Mouse (Mus musculus): Measurements from ENCODE around the gene Rack1.
"Not testable (repeated sequence)": the region's sequence is repeated elsewhere in the genome, so short reads cannot be mapped to it uniquely, and the experiment has no call there.

The Rack1 gene

DNA sequence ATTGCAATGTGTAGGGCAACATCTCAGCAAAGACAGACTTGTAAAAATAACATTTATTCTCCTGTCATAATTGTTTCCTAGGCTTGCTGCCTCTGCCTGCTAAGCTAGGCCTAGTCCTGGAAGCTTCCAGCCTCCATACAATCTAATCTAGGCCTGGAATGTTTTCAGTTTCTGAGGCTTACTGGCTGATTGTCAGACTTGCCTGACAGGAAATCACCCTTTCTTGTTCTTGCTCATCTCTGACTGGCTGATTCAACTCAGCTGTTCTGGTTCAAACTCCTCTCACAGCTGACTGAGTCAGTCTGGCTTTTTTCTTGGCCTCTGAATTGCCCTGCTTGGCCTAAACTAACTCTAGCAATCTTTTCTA is 20.2 kb downstream of the Rack1 start:
- no peak for DNase-seq

DNA sequence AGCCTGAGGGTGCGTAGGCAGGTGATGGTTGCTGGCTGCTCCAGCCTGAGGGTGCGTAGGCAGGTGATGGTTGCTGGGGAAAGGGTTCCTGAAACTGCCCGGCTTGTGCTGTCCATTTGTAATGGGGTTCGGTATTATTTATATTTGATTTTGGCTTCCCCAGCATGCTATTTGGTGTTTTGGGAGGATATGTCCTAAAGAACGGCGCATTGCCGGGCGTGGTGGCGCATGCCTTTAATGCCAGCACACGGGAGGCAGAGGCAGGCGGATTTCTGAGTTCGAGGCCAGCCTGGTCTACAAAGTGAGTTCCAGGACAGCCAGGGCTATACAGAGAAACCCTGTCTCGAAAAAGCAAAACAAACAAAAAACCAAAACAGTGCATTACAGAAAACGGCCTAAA is 21.2 kb downstream of the Rack1 start:
- DNase-seq, result not testable (repeated sequence)

DNA sequence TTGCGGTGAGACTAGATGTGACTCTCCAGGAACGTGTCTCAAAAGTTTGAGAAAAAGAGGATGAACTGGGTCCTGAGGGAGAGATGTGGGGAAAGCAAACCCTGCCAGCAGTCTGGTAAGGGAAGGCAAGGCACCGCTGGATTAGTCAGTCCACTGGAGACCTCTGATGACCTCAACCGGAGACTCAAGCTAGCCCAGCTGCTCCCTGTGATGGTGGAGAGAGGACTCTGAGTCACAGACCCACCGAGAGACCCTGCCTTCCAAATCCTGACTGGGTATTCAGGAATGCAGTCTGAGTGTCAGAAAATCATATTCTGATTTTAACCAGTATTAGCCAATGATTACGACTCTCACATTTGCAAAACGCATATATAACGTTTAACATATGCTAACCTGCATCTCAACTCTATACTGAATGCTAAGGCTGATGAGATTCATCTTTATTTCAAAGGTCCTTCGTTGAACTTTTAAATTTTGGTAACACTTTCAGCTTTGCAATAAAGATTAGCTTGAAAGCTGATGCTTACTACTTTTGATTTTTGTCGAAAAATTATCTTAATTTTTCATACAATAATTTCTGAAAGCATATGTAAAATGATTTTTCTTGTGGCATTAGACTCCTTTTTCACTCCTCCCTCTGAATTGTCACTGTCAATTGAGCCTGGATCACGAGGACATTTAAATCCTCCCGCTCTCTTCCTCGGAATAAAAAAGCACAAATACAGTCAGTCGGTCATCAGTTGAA is 22.8 kb downstream of the Rack1 start:
- no peak for DNase-seq

DNA sequence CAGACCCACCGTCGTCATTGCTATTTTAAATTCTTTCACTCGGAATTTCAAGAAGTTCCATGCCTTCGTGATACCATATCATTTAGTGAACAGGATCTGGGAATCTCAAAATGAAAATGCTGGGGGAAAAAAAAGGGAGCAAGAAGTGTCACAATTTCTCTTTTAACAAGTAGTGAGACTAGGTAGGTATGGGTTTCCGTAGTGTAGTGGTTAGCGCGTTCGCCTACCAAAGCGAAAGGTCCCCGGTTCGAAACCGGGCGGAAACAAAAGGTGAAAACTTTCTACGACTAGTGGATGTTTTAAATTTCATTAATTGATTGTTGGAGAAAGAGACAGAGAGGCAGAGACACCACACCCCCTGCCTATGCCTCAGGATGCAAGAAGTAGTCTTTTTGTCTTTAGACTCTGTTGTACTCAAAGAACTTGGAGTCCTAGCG is 23.4 kb downstream of the Rack1 start:
- DNase-seq, result peak; percentile 63

DNA sequence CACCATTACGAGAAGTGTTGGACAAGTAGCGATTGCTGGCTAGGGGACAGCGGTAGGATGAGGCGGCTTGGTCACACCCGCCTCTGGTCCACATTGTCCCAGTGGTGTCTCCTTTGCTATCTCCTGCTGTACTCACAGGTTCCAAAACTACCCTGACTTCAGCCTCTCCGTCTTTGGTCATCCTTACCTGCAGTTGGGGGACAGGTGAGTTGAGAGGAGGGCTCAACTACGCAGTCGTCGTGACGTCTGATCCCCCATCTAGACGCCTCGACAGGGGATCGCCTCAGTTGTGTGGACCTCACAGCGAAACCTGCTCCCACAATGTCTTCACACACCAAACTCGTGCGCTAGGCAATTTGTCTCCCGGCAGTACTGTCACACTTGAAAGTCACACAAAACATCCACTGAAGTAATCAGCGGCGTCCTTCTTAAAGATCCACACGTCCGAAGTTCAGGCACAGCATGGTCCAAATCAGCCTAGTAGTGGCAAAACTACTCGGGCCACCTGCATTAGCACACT is 24.2 kb downstream of the Rack1 start:
- no peak for DNase-seq

DNA sequence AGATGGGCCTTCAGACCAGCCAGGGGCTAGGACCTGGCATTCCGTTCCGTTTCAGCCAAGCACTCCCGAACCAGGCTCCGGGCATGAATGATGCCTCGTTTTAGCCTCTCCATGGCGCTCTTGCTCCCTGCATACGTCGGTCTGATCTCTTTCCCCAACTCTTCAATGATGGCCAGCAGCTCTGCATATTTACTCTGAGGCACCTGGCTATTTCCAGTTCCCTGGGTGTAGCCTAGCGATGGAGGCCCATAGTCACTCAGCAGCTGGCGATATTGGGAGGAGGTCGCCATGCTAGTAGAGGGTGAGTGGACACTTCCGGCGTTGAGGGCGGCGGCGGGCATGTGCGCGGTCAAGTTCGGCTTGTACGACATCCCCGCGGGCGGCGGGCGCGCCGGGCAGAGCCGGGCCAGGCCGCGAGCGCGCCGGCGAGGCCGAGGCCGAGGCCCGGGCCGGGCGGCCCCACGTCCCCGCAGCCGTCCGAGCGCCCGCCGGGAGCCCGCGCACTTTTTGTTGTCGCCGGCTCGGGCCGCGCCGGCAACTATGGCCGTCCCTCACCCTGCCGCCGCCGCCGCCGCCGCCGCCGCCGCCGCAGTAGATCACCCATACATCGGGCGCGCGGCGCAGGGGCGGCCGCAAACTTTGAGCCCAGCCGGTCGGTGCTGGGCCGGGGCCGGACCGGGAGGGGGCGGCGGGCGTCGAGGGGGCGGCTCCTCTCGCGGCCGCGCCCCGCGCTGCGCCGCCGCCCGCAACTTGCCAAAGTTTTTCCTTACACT is 26.0 kb downstream of the Rack1 start, which contains the start of the genes Trim7 and Gm12184:
Gene Trim7, plus strand, starts transcription at position 162 of the 773 bp plus-strand sequence.
Gene Gm12184, minus strand, starts transcription at position 677 of the 773 bp plus-strand sequence.
- DNase-seq, result not testable (repeated sequence)

DNA sequence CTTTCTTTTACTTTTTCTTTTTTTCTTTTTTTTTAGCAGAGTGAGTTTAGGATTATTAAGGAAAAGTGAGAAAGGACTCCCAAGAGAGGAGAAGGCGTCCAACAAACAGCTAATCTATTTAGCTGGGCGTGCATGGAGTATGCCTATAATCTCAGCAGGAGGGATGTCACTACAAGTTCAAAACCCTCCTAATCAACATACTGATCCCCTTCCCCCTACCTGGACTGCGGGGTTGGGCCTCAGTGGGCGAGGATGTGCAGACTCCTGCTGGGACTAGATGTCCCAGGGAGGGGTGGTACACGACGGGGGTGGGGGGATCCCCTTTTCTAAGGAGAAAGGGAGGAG is 26.6 kb downstream of the Rack1 start:
- no peak for DNase-seq

DNA sequence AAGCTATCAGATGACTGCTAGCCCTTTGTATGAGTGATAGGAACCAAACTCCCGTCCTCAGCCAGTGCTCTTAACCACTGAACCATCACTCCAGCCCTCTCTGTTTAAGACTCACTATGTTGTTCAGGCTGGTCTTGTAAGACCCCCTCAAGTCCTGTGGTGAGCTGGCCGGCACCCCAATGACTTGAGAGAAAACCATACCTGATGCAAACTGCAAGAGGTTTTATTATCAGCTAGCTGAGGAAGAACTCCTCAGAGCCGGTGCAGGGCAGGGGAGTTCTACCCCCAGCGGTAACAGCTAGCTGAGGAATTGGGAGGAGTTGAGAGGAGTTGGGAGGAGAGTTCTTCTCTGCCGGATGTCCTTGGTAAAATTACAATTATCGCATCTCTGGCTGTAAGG is 27.8 kb downstream of the Rack1 start:
- no peak for DNase-seq

DNA sequence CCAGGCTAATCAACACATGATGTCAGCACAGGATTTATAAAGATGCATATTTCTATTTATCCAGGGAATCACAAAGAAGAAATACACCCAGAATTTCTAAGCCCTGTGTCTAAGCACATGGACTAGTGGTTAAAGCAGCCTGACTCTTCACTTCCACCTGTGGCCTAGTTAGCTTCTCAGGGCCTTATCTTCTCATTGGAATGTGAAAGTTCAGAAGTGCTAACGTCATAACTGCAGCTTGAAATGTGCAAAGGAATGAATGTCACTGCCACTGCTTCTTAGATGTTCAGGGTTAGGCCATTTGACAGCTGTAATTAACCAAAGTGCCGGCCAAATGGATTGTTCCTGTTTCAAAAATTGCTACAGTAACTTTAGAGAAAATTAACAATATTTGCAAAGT is 30.1 kb downstream of the Rack1 start:
- DNase-seq, result no peak

DNA sequence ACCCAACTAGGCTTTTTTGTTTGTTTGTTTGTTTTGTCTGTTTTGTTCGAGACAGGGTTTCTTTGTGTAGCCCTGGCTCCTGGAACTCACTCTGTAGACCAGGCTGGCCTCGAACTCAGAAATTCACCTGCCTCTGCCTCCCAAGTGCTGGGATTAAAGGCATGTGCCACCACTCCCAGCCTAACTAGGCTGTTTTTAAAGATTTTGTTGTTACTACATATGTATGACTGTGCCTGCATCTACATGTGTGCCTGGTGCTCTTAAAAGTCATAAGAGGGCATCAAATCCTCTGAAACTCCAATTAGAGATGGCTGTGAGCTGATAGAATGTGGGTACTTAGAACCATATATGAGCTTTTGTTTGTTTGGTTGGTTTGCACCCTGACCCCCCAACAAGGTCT is 31.1 kb downstream of the Rack1 start:
- no peak for DNase-seq

DNA sequence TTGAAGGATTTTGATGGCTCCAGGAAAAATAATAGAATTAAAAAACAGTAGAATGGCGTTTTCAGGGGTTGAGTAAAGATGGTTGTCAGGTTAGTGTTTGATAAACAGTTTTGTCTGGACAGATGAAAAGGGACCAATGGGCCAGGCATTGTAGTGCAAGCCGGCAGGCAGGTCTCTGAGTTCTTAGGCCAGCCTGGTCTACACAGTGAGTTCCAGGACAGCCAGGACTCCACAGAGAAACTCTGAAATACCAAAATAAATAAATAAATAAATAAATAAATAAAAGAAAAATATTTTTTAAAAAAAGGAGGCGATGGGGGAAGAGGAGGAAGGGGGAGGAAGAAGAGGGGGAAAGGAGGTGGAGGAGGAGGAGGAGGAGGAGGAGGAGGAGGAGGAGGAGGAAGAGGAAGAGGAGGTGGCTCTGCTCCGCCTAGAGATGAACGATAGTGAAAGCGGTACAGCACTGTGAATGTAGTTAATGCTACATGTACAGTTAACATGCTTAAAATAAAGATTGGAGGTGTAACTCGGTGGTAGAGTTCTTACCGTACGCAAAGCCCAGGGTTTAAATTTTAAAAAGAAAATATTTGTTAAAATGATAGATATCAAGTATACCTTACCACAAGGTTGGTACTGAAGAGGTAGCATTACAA is 33.1 kb downstream of the Rack1 start:
- DNase-seq, result no peak

DNA sequence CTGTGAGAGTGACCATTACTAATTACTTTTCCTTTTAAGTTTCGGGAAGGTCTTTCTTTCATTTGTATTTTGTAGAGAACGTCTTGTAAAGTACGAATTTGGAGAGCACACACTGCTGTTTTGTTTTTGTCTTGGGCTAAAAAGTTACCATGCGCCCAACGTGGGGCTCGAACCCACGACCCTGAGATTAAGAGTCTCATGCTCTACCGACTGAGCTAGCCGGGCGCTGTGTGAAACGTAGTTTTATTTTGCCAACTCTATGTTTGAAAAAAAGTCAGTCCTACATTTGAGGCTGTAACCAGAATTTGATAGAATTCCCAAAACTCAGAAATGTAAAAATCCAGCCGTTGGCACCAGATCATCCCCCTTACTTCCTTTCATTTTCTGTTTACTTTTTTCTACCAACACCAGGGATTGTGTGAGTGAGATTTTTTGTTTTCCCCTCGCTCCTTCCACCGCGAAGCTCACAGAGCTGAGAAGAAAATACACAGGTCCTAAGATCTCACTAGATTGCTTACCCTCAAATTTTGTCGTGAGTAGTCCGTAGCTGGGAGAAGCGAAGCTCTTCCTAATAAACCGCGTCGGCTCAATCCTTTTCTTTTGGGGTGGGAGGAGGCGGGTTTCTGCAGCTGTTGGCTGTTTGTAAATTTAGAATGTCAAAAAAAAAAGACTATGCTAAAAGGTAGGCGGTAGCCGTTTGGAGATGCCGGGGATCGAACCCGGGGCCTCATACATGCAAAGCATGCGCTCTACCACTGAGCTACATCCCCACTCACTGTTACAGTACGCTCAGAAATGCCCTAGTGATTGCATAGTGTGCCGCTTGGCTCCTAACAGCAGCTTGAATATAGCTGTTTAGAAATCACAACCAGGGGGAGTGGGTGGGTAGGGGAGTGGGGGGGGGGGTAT is 33.9 kb downstream of the Rack1 start:
- peak; percentile 92 for DNase-seq

DNA sequence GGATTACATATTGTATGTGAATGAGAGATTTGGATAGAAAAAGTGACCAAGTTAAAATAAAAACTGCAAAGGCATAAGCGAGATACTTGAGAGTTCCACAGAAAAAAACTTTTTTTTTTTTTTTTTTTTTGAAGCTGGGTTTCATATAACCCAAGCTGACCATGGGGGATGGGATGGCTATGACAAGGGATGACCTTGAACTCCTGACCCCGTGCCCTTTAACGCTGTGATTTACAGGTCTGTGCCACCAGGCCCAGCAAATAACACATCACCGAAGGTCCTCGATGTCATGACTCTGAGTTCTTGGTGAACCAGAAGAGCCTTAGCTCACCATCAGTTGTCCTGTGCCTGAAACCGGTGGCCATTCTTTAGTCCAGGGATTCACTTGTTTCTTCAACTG is 35.8 kb downstream of the Rack1 start:
- DNase-seq, result no peak

DNA sequence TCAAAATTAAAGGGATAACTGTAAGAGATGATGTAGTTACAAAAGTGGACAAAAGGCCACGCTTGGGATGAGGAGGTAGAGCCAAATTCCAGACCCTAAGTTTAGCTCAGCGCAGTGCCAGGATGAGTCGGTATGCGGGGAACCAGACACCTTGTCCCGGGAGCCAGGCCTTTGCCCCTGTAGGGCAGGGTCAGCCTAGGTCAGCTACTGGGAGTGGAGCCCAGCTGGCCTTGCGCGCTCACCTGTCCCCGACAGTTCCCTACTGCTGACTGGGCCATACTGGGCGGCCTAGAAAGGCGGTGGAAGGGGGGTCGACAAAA is 36.8 kb downstream of the Rack1 start:
- DNase-seq, result peak; percentile 74

DNA sequence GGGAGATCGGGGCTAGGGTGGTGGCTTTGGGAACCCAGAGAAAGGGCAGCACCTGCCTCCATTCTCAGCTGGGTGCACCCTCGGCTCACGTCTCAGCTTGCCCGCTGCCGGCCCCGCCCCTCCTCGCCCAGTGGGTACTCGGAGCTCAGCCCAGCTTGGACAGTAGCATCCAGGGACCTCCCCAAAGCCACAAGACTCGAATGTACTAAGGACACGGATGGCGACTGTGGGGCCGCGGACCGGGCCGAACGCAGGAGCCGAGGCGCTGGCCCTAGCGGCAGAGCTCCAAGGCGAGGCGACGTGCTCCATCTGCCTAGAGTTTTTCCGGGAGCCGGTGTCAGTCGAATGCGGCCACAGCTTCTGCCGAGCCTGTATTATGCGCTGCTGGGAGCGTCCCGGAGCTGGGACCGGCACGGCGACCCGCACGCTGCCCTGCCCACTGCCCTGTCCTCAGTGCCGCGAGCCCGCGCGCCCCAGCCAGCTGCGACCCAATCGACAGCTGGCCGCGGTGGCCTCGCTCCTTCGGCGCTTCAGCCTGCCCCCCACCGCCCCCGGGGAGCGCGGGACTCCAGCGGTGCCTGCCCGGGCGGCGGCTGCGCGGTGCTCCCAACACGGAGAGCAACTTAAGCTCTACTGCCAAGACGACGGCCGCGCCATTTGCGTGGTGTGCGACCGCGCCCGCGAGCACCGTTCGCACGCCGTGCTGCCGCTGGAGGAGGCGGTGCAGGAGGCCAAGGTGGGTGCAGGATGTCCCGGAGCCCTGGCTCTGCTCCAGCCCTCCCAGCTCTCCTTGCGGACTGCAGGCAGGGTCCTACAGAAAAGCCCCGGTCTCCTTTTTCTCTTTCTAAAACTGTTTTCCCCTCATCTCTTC is 37.4 kb downstream of the Rack1 start:
- DNase-seq, result peak; percentile 83

DNA sequence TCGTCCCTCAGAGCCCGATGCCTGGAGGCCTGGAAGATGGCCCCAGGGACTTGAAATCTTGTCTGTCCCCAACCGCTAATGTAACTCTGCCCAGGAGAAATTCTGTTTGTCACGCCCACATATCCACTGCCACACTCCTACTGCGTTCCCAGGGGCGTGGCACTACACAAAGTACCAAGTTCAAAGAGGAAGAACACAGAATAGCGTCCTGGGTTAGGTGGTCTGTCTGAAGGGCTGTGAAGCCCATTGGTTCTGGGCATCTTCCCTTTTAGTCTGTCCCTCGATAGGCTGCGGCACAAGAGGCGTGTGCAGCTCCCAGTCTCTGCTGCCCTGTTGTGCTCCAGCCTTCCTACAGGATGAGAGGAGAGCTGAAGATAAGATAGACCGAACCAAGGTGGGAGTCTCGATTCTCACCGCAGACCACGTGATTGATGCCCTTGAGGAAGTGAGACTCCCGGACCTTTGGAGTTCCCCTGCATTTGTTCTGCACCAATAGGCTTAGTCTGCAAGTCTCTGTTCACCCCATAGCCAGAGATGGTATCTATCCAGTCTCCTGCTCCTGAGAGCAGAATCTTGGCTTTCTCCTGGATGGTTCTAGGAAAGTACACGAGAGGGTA is 38.2 kb downstream of the Rack1 start:
- peak; percentile 67 for DNase-seq

DNA sequence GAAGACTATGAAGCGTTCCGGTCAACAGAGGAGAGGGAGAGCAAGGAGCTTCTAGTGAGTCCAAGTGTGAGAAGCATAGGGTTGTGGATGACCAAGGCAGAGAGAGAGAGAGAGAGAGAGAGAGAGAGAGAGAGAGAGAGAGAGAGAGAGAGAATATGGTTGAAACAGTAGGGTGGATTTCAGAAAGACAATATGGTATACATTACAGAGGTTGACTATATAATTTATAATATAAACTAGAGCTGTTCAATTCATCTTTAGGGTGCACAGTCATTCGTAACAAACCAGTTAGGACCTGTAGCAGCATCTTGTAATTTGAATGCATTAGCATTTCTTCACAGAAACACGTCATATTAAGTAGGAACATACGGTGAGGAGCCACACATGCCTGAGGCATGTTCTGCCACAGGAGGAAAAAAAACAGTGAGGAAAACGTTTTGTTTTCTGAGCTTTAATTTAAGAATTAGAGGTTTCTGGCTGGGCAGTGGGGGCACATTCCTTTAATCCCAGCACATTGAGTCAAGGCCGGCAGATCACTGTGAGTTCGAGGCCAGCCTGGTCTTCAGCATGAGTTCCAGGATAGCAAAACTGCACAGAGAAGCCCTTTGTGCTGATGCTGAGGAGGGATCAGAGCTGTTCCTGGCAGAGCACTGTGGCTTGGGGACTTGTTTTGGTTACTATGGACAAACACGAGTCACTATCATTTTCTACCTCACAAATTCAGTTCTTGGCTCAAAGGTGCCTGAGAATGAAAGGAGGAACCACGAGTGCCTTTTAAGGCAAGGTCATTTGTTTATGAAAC is 38.9 kb downstream of the Rack1 start:
- no peak for DNase-seq

DNA sequence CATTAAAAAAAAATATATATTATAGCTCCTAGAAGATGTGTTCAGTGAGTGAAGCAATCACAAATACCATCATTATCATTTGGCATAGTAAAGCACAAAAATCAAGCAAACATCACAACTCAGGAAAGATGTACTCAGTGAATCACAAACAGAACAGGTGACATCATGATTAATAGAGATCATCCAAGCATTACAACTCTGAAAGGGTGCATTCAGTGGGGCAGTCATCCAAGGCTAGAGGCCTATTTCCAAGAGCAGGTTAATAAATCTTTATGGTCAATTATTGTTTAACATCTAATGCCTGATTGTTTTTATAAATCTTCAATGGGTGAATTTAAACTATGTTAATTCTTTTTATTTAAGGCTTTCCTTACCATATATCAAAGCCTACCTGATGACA is 40.7 kb downstream of the Rack1 start:
- DNase-seq, result peak; percentile 63

DNA sequence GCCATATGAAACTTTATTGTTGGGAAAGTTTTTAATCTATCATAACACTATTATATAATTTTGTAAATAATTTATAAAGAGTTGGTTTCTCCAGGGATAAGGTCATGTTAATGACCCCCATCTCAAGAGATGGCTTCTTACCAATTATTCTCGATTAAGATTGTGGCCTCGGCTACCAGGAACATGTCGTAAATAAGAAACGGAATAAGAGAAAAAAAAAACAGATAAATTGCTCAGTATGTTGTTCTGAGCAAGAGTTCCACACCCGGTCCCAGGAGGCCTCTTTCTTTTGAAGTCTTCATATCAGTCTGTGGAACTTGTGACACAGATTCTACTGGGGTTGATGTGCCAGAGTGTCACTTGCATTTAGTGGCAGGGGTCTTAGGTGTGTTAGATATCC is 41.1 kb downstream of the Rack1 start:
- no peak for DNase-seq

DNA sequence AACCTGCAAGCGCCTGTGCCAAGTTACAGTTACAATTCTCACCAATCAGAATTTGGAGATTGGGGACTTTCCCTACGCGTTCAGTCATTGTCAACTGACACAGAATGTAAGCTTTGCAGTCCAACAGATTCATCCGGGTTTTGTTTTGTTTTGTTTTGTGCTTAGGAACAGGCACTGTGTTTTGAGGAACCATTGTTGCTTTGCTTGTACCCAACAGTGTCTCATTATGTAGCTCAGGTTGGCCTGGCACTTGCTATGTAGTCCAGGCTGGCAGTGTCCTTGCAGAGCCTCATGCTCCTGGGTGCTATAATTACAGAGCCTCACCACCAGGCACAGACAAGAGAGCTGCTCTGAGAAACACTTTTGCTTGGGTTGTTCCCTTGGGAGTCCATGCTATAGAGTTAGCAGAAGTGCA is 42.3 kb downstream of the Rack1 start:
- DNase-seq, result no peak
